Mouse (Mus musculus) heart, adult 9 months (tissue): ENCODE measurements around the gene Ciz1.

ENCODE experiments used
- DNase-seq, 2 experiments: peaks; one replicate each; pipeline ENCODE4 v3.0.0; 2022; ENCODE audit warnings: low spot score in 2 of 2

Ciz1 gene

DNA sequence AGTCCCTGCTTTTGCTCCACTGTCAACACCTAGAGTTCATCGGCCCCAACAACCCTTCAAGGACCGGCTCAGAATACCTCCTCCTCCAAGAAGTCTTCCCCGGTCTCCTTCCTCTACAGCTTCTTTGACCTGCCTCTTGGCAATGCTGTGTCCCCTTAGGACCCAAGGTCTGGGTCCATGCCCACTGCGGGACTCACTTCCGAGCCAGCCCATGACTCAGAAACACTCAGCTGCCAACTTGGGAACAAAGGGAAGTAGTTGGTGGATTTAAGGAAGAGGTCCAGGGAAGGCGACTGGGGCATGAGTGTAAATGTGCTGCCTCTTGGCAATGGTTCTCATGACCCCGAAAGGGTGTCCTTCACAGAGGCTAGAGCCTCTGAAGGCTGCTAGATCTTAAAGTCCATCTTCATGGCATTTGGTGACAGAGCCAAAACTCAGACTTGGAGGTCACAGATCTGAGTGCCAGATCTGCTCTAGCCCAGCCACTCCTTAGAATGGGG, 27.9 kb downstream of the Ciz1 start:
- DNase-seq: no peak

DNA sequence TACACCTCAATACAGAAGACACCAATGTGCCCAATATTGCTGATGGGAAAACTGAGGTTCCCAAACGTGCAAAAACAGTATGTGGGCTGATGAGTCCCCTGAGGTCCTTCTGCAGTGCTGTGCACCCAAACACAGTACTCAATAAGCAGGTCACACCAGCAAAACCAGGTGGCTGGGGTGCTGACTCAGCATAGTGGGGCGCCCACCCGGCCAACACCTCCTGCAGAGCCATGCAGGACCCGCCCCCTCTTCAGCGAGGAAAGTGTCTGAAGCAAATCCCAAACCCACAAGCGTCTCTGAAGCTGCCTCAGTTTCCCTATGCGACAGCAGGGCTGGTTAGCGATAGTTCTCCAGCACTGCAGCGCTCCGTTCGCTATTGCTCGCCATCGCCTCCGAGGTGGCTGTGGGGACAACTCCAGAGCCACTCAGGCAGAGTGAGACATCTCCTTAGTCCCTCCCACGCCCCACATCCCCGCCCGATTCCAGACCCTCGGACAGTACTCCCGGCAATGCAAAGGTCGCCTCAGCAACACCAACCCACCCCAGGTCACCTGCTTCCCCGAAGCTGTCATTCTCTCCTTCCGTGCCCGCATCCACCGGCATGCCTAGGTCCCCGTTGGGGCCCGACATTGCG, 29.1 kb downstream of the Ciz1 start:
- DNase-seq: no peak

DNA sequence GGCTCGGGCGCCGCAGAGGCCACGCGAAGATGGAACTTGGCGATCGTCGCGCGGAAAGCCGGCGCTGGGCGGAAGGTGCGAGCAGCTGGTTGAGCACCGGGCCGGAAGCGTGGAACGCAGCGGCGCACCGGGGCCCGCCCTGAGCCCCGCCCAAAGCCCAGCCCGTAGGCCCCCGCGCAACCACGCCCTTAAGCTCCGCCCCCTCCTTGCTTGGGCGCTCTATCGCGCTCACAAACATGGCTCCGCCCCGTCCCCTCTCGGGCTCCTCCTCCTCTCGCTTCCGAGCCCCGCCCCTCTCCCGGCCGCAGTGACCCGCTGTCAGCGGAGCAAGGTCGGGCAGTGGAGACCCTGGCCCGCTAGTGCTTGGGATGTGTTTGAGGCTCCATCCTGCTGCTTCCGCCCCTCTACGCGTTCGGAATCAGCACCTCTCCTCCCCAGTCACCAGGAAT, 29.7 kb downstream of the Ciz1 start, which contains the start of gene 1110008P14Rik:
Gene 1110008P14Rik, minus strand, starts transcription at position 164 of the 449 bp plus-strand sequence.
- DNase-seq: peak; percentile 90 to 93

DNA sequence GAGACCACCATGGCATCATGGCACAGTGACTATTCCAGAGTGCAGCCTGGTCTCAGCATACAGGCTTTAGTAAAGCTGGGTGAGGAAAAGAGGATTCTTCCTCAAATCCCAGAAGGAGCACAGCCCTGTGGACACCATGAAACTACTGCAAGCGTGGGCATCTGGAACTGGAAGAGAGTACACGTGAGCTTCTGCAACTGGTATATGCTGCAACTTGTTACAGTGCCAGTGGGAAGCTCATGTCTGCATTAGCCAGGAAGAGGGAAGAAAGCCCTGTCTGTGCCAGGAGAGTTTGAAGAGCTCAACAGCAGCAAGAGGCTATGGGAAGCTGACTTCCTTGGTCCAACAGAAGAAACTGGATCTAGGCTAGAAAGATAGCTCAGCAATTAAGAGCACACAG, 30.6 kb downstream of the Ciz1 start:
- no peak for DNase-seq

DNA sequence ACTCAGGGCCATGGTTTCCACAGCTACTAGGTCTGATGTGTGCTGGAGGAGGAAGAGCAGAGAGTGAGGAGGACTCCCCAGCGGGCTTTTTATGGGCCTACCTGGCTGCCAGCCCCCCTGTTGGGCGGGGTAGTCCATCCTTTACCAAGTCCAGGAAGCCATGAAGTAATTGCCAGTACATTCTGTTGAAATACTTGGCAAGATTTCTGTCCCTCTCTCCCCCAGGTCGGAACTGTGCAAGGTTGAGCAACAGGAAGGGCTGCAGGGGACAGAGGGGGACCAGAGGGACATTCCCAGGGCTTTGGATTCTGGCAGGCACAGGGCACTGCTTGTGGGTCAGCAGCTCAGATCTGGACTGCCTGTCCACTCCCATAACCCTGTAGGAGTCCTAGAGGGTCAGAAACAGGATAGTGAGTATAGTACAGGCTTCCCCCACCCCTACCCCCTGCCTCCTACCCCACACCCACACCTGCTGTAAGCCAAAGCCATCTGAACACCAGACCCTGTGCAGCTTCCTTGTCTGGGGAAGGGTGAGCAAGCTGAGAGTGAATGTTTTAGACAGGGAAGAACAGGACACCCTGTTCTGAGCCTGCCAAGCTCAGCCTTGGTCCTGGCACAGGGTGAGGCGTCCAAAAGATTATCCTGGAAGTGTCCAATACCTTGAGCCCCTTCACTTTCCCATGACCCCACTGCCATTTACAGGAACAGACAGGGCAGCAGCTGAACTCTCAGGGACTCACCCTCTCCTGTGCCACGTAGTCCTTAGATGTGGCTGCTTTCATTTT, 35.8 kb downstream of the Ciz1 start, which contains the start of gene Lcn2:
Gene Lcn2, minus strand, starts transcription at position 547 of the 785 bp plus-strand sequence.
- DNase-seq: peak in 1 of 2 experiments; percentile 33

DNA sequence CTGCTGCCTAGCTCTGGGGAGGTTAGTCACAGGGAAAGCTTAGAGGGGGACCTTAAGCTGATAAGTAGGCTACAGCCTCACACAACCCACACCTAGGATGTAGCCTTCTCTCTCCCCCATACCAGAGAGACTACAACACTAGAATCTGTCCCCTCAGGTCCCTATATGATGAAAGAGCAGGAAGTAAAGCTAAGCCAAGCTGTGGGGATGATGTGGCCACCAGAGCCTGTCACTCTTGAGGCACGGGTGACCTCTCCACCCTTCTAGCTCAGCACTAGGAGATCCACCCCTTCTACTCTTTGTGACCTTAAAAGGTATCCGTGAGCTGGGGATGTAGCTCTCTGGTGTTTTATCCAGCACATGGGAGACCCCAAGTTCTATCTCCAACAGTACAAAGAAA, 37.0 kb downstream of the Ciz1 start:
- no peak for DNase-seq

DNA sequence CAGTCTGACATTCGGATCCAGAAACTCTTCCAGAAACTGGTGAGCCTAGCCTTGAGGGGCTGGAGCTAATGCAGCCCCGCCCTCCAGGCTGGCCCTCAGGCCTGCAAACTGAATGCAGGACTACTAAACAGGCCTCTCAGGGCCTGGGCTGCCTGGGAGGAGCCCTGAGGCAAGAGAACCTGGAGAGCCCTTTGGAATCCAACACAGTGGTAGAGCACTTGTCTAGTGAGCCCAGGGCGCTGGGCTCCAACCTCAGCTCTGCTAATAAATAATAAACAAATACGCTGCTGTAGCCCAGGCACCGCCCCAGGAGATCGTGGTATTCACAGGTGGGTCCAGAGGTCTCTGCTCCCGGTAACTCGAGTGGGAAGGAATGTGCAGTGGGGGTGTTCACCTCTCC, 38.7 kb downstream of the Ciz1 start:
- no peak for DNase-seq

DNA sequence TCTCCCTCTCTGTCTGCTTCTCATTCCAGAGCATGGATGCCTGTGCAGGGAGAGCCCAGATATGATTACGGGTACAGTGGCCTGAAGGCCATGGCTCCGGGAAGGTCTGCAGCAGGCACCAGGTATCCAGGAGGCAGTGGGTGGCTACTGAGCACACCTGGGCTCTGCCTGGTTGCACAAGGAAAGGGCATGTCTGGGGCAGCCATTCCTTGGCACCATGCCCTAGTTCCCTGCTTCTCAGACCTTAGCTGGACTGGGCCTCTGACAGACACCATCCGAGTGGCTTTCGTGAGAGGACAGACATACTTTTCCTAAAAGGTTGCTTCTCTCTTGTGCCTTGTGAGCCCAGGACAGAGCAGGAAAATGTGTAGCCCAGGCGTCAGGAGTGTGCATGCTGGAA, 39.9 kb downstream of the Ciz1 start:
- DNase-seq: no peak

DNA sequence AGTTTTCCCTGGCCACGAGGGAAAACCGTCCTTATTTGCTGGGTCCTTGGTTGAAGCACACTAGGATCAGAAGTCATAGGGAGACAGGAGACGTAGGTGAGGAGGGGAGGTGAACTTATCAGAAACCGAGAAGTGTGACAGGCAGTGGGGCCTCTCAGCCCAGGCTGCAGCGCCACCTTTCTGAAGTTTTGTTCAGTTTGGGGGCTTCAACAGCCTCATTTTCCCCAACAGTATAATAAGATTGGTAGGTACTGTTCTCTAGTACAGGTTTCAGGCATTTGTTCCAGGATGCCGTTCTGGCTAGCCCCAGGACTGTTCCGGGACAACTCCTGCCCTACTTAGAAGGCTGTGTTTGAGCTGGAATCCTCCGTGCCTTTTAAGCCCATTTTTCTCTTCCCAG, 42.8 kb downstream of the Ciz1 start:
- DNase-seq: peak in 1 of 2 experiments; percentile 37

DNA sequence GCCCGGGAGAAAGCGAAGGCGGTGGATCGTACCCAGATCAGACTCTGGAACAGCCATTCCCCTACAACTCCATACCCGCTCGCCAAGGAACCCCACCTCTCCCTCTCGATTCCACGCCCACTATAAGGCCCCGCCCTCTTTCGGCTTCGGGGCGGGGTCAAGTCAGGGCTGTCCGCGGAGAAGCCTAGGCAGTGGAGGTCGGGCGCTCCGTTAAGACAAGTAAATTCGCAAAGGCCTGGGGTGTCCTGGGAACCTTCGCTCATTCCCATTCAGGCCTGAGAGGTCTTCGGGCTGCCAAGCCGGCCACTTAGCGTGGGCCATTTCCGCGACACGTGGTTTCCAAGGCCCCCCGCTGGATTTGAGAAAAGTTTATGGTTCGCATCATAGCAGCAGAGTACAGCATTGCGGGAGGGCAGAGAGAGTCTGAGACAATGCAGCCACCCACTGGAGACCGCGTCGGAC, 43.4 kb downstream of the Ciz1 start, which contains the start of gene Ptges2:
Gene Ptges2, plus strand, starts transcription at position 413 of the 462 bp plus-strand sequence.
- peak; percentile 91 to 94 for DNase-seq

DNA sequence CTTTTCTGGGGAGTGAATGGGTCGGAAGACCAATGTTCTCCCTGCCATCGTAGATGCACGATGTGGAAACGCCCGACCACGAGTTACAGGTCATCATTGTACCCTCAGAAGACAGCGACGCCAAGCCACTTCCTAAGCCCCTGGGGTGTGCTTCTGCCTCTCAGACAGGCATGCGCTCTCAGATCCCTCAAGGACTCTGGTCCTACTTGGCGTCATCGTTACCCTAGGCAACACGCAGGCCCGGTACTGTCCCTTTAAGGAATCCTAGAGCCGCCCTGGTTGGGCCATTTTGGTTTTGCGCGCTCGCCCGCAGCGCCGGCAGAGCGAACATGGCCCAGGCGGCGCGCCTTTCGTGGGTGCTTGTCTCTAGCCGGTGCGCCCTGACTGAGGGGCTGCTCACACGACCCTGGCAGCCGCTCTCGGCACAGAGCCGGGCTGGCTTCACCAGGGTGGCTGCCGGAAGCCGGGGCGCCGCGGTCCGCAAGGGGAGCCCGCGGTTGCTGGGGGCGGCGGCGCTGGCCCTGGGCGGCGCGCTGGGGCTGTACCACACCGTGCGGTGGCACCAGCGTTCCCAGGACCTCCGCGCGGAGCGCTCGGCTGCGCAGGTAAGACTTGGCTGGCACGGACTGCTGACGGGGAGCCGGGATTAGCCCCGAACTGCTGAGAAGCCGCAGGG, 44.0 kb downstream of the Ciz1 start:
- DNase-seq: peak; percentile 93 to 94

DNA sequence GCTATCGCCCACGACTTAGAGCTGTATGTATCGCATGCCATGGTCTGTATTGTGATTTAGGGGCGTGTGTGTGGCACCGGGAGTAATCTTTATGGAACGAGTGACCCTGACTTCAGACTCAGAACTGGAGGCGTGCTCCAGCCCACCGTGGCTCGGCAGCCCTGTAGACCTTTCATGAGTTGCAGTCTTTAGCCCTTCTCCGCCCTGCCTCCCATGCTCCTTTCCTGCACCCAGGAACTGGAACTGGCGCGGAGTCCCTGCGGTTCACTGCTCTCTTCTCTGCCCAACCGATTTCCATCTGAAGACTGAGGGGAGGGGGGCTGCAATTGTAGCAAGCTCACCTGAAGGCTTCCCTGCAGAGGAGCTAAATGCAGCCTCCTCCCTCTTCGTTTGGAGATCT, 44.6 kb downstream of the Ciz1 start:
- DNase-seq: no peak

DNA sequence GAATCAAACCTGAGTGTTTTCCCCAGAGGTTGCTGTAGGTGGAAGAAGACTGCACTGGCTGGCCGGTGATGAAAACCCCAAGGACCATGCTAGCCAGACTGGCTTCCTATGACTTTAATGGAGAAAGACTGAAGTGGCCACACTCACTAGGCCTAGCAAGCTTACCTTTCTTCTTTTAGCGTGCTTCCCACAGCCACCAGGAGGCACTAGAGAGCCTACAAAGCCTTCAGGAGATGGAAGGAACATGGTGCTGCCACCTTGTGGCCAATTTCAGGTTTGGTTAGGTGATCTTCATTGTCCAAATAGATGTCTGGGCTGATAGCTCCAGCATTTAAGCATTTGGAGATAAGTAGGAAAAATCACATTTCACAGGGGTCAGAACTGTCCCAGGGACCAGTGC, 52.5 kb downstream of the Ciz1 start:
- peak; percentile 68 to 91 for DNase-seq

DNA sequence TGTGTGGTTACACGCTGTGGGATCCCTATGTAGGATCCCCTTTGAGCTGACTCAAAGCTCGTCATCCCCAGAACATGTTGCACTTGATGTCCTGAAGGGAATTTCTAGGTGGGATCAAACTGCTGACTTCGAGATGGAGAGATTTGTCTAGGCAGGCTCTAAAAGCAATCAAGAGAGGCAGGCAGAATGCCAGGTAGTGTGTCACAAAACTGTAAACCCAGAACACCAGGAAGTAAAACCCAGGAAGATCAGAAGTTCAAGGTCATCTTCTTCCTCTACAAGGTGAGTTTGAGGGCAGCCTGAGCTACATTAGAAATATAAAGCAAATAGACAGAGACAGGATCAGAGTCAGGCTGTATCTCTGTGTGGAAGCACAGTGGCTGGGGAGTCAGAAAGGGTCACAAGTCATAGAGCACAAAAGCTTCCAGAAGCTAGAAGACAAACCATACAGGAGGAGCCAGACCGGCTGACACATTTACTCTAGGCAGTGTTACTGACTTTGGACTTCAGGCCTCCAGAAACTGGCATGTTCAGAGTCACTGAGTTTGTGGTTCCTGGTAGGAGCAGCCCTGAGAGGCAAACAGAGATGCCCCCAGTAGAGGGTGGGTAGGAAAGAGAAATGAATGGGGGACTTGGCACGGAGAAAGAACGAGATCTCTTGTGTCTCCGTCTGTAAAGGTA, 55.2 kb downstream of the Ciz1 start:
- no peak for DNase-seq

DNA sequence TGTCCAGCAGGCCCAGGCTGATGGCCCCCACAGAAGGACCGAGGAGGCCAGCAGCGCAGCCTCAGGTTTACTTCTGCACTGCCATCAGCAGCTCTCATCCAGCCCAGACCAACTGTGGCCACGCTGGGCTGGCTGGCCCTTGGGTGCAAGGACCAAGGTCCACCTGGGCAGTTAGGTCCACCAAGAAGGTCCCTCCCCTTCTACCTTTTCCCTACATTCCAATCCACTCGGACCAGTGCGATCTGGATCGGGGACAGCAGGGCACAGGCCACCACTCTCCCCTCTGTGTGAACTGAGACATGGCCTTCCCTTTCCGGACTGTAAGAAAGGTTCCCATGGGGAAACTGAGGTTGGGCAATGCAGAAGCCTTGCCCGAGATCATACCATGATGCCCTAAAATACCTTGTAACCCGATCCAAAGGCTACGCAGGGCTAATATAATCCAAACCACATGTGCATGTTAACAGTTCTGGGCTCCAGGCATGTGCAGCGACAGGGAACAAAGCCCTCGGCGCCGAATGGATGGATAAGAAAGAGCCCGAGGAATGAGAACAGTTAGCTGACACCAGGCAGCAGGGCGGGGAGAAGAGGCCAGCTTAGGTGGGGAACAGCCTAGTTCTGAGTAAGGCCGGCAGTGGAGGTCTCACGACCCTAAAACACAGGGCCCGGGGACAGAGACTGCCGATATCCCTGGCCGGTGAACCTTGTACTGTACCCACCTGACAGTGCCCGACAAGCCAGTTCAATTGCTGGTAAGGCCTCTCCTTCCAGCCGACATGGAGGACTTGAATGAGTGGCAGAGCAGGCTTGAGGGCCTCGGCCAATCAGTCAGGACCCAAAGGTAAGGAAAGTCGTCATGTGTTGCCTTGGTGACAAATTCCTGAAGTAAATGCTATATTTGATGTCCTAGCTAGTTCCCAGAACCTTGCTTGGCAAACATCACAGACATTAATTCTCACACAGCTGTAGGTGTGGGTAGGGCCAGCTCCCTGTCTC, 56.6 kb downstream of the Ciz1 start:
- no peak for DNase-seq

DNA sequence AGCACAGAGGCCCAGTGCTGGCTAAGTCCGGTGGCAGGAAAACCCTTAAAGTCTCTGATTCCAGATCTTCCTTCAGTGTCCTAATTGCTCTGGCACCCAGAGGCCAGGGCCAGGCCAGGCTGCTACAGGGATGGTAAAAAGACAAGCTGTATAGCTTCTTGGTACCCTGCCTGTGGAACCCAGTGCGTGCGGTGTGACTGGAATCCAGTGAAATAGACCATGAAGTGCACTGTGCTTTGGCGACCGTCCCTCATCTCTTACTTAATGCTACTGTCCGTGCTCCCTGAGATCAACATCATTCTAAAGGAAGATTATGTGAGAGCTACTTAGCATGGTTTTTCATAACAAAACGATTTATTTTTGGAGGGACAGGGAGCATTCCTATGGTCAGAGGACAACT, 59.3 kb downstream of the Ciz1 start:
- DNase-seq: no peak

DNA sequence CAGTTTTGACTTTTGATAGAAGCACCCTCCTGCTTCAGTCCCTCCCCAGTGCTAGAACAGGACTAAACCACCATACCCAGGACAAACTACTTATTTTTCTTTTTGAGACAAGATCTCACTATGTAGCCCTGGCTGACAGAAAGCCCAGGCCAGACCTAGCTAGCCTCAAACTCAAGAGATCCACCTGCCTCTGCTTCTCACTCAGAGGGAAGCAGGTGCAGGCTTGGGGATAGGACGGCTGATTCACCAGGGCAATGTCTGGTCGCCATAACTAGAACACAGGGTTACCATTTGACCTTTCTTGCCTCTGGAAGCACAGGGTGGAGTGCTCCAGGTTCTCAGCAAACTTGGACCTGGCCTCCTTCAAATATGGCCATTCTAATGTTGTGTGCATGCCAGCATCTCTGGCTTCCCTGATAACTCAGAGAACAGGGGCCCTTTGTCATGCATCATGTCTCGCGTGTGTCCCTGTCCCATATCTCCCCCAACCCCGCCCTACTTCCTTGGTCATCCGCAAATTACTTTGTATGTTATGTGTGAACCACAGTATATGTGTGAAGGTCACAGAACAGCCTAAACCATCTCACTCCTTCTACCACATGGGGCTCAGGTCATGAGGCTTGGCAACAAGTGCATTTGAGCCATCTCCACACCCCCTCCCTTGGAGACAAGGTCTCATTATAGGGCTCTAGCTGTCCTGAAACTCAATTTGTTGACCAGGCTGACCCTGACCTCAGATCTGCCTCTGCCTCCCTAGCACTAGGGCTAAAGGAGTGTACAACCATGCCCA, 60.8 kb downstream of the Ciz1 start:
- no peak for DNase-seq

DNA sequence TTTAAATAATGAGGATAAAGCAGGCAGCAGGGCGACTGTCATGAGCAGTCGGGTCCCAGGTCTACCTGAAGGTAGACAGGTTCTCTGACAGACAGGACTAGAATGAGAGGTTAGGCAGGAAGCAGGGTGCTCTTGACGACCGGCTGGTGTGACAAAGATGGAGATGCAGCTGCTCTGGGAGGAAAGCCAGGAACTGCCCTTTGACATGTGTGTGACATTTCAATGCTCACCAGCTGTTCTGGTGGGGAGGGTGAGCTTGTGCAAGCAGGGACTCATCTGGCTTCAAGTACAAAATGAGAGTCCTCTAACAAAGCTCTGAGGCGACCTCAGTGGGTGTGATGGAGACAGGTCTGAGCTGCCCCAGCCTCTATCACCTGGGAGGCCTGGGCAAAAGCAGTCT, 61.8 kb downstream of the Ciz1 start:
- DNase-seq: no peak

DNA sequence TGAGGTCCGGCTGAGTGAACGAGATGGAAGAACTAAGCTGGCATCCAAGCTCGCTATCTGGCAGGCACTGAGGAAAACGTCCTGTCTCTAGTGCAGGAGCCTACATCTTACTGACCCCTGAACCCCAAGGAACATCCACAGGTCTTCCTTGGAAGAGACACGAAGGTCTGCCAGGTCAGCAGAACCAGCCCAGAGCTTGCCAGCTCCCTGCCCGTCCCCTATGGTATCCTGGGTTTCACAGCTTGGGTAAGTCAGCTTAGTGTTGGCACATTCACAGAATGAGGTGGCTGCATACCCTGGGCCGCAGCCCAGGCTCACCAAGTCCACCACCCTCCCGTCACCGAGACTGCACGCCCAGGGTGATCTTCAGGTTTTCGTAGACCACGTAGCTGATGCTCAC, 63.7 kb downstream of the Ciz1 start:
- DNase-seq: no peak

DNA sequence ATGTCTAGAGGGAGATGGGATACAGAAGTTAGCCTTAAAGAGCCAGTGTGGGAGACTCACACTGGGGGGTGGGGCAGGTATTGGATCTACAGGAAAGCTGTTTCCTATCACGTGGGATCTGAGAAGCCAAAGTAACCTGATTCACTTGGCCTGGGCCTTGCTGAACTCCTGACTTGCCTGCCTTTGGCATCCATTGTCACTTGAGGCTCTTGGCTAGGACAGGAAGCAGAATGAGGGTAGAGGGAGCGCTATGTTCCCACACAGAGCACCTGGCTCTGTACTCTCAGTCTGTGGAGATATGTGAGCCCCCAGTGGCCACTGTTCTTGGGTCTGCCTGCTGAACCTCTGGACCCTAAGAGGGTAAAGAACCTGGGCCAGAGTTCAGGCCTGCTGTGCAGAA, 64.4 kb downstream of the Ciz1 start:
- DNase-seq: no peak
